Mouse (Mus musculus): ENCODE measurements around the gene Cr1l. TPM values are rescaled to one million over a fixed set of nuclear protein-coding genes. Genes with fewer than 3 reads are reported as not detected.

Gene Cr1l
- polyA plus RNA-seq (2015; fragmentation: Nextera tagmentation; extraction: Ambion mirVana), result 71.7 and 78.9 TPM in 2 replicates

DNA sequence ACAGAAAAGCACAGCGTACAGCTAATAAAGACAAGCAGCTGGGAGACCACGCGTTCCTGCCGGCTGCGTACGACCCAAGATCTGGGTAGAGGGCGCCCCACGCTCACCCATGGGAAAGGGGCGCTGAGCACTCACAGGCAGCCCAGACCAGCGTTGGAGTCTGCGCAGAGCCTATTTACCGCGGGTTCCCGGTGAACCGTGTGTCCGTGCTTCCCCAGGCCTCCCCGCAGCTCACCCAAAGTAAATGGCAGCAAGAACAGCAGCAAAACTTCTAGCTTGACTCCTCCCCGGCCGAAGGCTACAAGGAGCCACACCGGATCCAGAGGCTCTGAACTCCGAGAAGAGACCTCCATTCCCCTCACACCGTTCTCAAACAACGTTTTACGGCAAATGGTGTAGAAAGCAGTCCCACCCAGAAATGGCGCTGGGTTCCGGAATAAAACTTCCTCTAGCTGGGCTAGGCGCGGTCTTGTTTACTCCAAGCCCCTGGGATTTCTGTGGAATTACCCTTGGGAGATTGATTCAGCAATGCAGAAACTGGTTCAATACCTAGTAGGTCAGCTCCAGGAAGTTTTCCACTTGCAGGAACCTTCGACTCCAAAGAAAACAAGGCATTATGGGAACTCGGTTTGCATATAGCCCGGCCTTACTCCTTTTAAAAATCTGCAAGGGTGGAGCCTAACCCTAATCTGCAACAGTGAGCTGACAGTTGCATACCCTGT, at the start of gene Cr1l:
TSS of gene Cr1l (minus strand) at position 634 of the 722 bp plus-strand sequence.
- Histone ChIP-seq H3K9me3 (replicated peaks) (no peaks in the 10 kb centered on the region), H3K4me1 (peaks cover 8% of the 10 kb centered on the region), H3K36me3 (peaks cover 17% of the 10 kb centered on the region), H3K27ac (peak within 1 kb of the TSS; percentile 97), H3K9ac (peak within 1 kb of the TSS; percentile 67), H3K27me3 (no peaks in the 10 kb centered on the region), H3K4me2 (peak within 1 kb of the TSS; percentile 61), H3K4me3 (replicated peaks) (peak within 1 kb of the TSS; percentile 63)
- WGBS, result under 1% methylated on average over 31 of the region's 31 CpGs
- ATAC-seq (replicated peaks; ENCODE audit: low FRiP score), result peak; percentile 100

GRCm38 (mm10) chr1:195175980-195176931, 44.9 kb upstream of the Cr1l start, which contains the start of gene Cr2:
Gene Cr2 (minus strand): TSS chr1:195176716.
- peak within 1 kb of the TSS; percentile 51 for H3K4me2 ChIP-seq
- ATAC-seq (replicated peaks; ENCODE audit: low FRiP score), result peak; percentile 100
- 9% methylated on average over 20 of the region's 20 CpGs for WGBS
- no peak within 1 kb of the TSS for H3K9ac ChIP-seq
- no peak within 1 kb of the TSS for H3K27ac ChIP-seq
- H3K36me3 ChIP-seq, result no peaks in the 10 kb centered on the region
- peaks cover 10% of the 10 kb centered on the region for H3K27me3 ChIP-seq
- H3K4me3 ChIP-seq (replicated peaks), result peak within 1 kb of the TSS; percentile 28
- H3K4me1 ChIP-seq, result no peaks in the 10 kb centered on the region
- H3K9me3 ChIP-seq (replicated peaks), result no peaks in the 10 kb centered on the region

- no peak overlapping the region for H3K4me2 ChIP-seq
- ATAC-seq (replicated peaks; ENCODE audit: low FRiP score), result no peak
Observed at GRCm38 (mm10) chr1:195164996-195165755, 33.8 kb upstream of the Cr1l start.

DNA sequence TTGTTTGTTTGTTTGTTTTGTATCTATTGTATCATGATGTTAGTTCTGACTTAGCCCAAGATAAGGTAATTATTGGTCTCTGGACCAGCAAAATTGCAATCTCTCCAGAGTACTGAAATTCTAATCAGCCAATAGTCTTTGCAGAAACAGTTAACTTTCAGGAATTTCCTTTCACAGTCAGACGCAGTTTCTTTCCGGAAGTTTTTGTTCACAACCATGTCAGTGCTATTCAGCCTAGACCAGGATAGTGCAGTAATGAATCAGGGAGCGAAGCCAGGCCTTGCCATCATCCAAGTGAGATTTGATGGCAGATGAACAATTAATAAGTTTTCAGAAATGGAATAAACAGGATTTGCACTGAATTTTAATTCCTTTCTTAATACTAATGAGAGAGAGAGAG, 684 bp upstream of the Cr1l start:
- H3K27ac ChIP-seq, result peak overlapping the region; percentile 97; the same call in 1 of the 2 replicates
- H3K27me3 ChIP-seq, result no peaks in the 10 kb centered on the region
- H3K9ac ChIP-seq, result no peak overlapping the region
- H3K36me3 ChIP-seq, result peaks cover 13% of the 10 kb centered on the region
- H3K9me3 ChIP-seq (replicated peaks), result no peaks in the 10 kb centered on the region
- H3K4me3 ChIP-seq (replicated peaks), result peak overlapping the region; percentile 63
- H3K4me1 ChIP-seq, result peaks cover 8% of the 10 kb centered on the region
- WGBS, result 51% methylated on average over 3 of the region's 3 CpGs
- H3K4me2 ChIP-seq, result peak overlapping the region; percentile 61
- no peak for ATAC-seq (replicated peaks; ENCODE audit: low FRiP score)

More at GRCm38 (mm10) chr1:195164996-195165755, 33.8 kb upstream of the Cr1l start:
- WGBS, result 83% methylated on average over 9 of the region's 9 CpGs
- no peaks in the 10 kb centered on the region for H3K9me3 ChIP-seq (replicated peaks)
- no peak overlapping the region for H3K9ac ChIP-seq
- no peak overlapping the region for H3K27ac ChIP-seq
- no peaks in the 10 kb centered on the region for H3K4me1 ChIP-seq
- no peaks in the 10 kb centered on the region for H3K36me3 ChIP-seq
- no peaks in the 10 kb centered on the region for H3K27me3 ChIP-seq
- H3K4me3 ChIP-seq (replicated peaks), result no peak overlapping the region

GRCm38 (mm10) chr1:195131675-195132015, 259 bp upstream of the Cr1l start:
- WGBS, result 23% methylated on average over 4 of the region's 4 CpGs
- no peak for ATAC-seq (replicated peaks; ENCODE audit: low FRiP score)
- peak overlapping the region; percentile 63 for H3K4me3 ChIP-seq (replicated peaks)
- H3K27ac ChIP-seq, result peak overlapping the region; percentile 97
- H3K9me3 ChIP-seq (replicated peaks), result no peaks in the 10 kb centered on the region
- peak overlapping the region; percentile 61 for H3K4me2 ChIP-seq
- H3K4me1 ChIP-seq, result peaks cover 8% of the 10 kb centered on the region
- H3K9ac ChIP-seq, result 0 out of 2 replicates have a peak overlapping the region, but pooled peaks have one; percentile 67
- H3K27me3 ChIP-seq, result no peaks in the 10 kb centered on the region
- H3K36me3 ChIP-seq, result peaks cover 15% of the 10 kb centered on the region

DNA sequence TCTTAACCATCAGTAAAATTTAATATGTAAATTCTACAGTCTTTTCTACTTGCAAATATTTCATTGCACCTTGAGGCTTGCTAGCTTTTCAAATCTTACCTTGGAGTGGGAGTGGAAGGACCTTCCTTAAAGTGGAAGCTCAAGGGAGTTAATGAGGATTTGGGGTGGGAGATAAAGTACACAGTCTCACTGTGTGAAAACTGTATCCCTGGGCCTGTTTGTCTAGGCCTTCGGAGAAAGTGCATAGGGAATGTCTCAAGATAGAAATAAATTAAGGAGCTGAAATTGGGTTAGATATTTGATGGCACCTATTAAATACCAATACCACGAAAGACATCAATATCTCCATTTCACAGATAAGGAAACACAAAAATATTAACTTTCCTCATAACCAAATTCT, 907 bp downstream of the Cr1l start:
- WGBS, result 12% methylated on average over 2 of the region's 2 CpGs
- ATAC-seq (replicated peaks; ENCODE audit: low FRiP score), result no peak
- no peaks in the 10 kb centered on the region for H3K27me3 ChIP-seq

GRCm38 (mm10) chr1:195129867-195130266, 1.5 kb downstream of the Cr1l start:
- 67% methylated on average over 1 of the region's 1 CpGs for WGBS
- Histone ChIP-seq H3K4me1 (peaks cover 8% of the 10 kb centered on the region), H3K27ac (no peak overlapping the region), H3K9me3 (replicated peaks) (no peaks in the 10 kb centered on the region), H3K4me3 (replicated peaks) (no peak overlapping the region), H3K4me2 (peak overlapping the region; percentile 35), H3K9ac (no peak overlapping the region), H3K27me3 (no peaks in the 10 kb centered on the region), H3K36me3 (peaks cover 28% of the 10 kb centered on the region)
- no peak for ATAC-seq (replicated peaks; ENCODE audit: low FRiP score)

More for the DNA sequence above, 907 bp downstream of the Cr1l start:
- Histone ChIP-seq H3K9ac (peak overlapping the region; percentile 67), H3K36me3 (peaks cover 22% of the 10 kb centered on the region), H3K4me2 (peak overlapping the region; percentile 61), H3K4me3 (replicated peaks) (peak overlapping the region; percentile 63), H3K9me3 (replicated peaks) (no peaks in the 10 kb centered on the region), H3K27ac (peak overlapping the region; percentile 97), H3K4me1 (peaks cover 8% of the 10 kb centered on the region)

DNA sequence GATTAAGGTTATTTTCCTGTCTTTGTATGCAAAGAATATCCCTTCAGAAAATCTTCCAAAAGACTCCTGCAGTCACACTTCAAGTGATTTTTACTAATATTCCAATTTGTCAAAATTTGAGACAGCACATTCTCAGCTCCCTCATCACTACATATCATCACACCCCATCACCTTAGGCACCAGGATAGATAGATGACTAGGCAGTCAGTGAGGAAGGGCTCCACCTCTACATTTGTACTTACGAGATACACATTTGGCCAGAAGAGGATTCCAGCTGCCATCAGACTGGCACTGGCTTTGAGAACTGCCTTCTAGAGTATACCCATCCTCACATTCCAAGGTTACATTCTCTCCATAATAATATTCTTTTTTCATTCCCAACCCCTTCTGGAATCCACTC, 17.0 kb downstream of the Cr1l start:
- WGBS, result 91% methylated on average over 1 of the region's 1 CpGs
- Histone ChIP-seq H3K4me2 (no peak overlapping the region), H3K27me3 (no peaks in the 10 kb centered on the region), H3K36me3 (peaks cover 65% of the 10 kb centered on the region), H3K27ac (no peak overlapping the region), H3K4me1 (no peaks in the 10 kb centered on the region), H3K4me3 (replicated peaks) (no peak overlapping the region), H3K9ac (no peak overlapping the region), H3K9me3 (replicated peaks) (no peaks in the 10 kb centered on the region)
- ATAC-seq (replicated peaks; ENCODE audit: low FRiP score), result no peak; the same call in 1 of the 2 replicates

GRCm38 (mm10) chr1:195113621-195114020, 17.8 kb downstream of the Cr1l start:
- no peak overlapping the region for H3K27ac ChIP-seq
- peak; percentile 54; the same call in 1 of the 2 replicates for ATAC-seq (replicated peaks; ENCODE audit: low FRiP score)
- H3K4me2 ChIP-seq, result no peak overlapping the region
- H3K27me3 ChIP-seq, result no peaks in the 10 kb centered on the region
- H3K4me3 ChIP-seq (replicated peaks), result no peak overlapping the region
- no peaks in the 10 kb centered on the region for H3K9me3 ChIP-seq (replicated peaks)
- no peaks in the 10 kb centered on the region for H3K4me1 ChIP-seq
- H3K9ac ChIP-seq, result no peak overlapping the region
- WGBS, result 91% methylated on average over 4 of the region's 4 CpGs
- peaks cover 69% of the 10 kb centered on the region for H3K36me3 ChIP-seq

GRCm38 (mm10) chr1:195100693-195101092, 30.7 kb downstream of the Cr1l start:
- peaks cover 70% of the 10 kb centered on the region for H3K36me3 ChIP-seq
- no peak overlapping the region for H3K4me2 ChIP-seq
- no peaks in the 10 kb centered on the region for H3K9me3 ChIP-seq (replicated peaks)
- no peak overlapping the region for H3K27ac ChIP-seq
- 51% methylated on average over 4 of the region's 4 CpGs for WGBS
- no peak overlapping the region for H3K9ac ChIP-seq
- no peak overlapping the region for H3K4me3 ChIP-seq (replicated peaks)
- no peaks in the 10 kb centered on the region for H3K4me1 ChIP-seq
- no peaks in the 10 kb centered on the region for H3K27me3 ChIP-seq
- 0 out of 2 replicates have a peak, but pooled peaks have one; percentile 29 for ATAC-seq (replicated peaks; ENCODE audit: low FRiP score)

GRCm38 (mm10) chr1:195098004-195098403, 33.4 kb downstream of the Cr1l start:
- WGBS, result 97% methylated on average over 1 of the region's 1 CpGs

More at GRCm38 (mm10) chr1:195098004-195098403, 33.4 kb downstream of the Cr1l start:
- Histone ChIP-seq H3K36me3 (peaks cover 48% of the 10 kb centered on the region), H3K27me3 (no peaks in the 10 kb centered on the region), H3K4me3 (replicated peaks) (no peak overlapping the region), H3K9ac (no peak overlapping the region), H3K4me2 (no peak overlapping the region), H3K27ac (no peak overlapping the region), H3K9me3 (replicated peaks) (no peaks in the 10 kb centered on the region), H3K4me1 (0 out of 2 replicates have a peak, but pooled peaks cover under 1% of the 10 kb centered on the region)
- ATAC-seq (replicated peaks; ENCODE audit: low FRiP score), result no peak

All from kidney, embryonic 15.5 days (tissue).